Mouse (Mus musculus) erythroblast, embryonic 14.5 days (primary cell): ENCODE results near the gene Ankrd33.

Experiments
- GATA1 ChIP-seq: IDR thresholded peaks from 2 replicates; pipeline ENCODE4 v1.6.1; 2012; ENCODE audit warnings: low read length, inconsistent platforms, mixed read lengths
- TAL1 ChIP-seq: IDR thresholded peaks from 3 replicates; pipeline ENCODE4 v1.6.1; 2012; ENCODE audit warnings: low read length, inconsistent platforms, mixed read lengths

DNA sequence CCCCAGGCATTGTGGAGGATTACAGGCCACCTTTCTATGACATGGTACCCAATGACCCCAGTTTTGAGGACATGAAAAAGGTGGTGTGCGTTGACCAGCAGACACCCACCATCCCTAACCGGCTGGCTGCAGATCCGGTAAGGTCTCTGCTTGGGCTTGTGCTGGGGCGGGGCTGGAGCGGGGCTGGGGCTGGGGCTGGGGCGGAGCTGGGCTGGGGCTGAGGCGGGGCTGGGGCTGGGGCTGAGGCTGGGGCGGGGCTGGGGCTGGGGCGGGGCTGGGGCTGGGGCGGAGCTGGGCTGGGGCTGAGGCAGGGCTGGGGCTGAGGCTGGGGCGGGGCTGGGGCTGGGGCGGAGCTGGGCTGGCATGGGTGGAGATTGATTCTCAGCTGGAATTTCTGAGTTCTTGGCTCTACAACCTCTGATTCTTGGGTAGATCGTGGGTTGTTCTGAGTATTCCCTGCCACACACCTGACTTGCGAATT, 25.5 kb downstream of the Ankrd33 start:
- TF ChIP-seq GATA1 (no peak), TAL1 (no peak)
